8 mouse cellular contexts compared by ENCODE assay signal in genomic region chr9:35176124-35176659, GRCm38 (mm10). TPM values are rescaled to one million over a fixed set of nuclear protein-coding genes. Genes with fewer than 3 reads are reported as not detected.
DNase-seq lines count a peak whose midpoint lies in the region; ATAC-seq and TF ChIP-seq lines count a peak whose summit lies in the region.

No protein-coding gene starts in this region.

- peaks cover 4% of the 10 kb centered on the region for H3K4me1 ChIP-seq in lung, adult 2 months (ENCODE audit: control insufficient read depth, insufficient read depth, low read length)
- H3K4me1 ChIP-seq in embryonic facial prominence, embryonic 15.5 days: peaks cover 12% of the 10 kb centered on the region
- no peaks in the 10 kb centered on the region for H3K4me1 ChIP-seq in limb, embryonic 11.5 days (ENCODE audit: control insufficient read depth, insufficient read depth, low read length)
- peaks cover 14% of the 10 kb centered on the region for H3K4me1 ChIP-seq in neural tube, embryonic 15.5 days

- H3K9me3 ChIP-seq in embryonic facial prominence, embryonic 15.5 days (replicated peaks): no peaks in the 10 kb centered on the region
- no peaks in the 10 kb centered on the region for H3K9me3 ChIP-seq in limb, embryonic 11.5 days (ENCODE audit: control insufficient read depth, low read length)
- no peaks in the 10 kb centered on the region for H3K9me3 ChIP-seq in neural tube, embryonic 15.5 days (replicated peaks)

- H3K27me3 ChIP-seq in embryonic facial prominence, embryonic 15.5 days: no peaks in the 10 kb centered on the region
- no peaks in the 10 kb centered on the region for H3K27me3 ChIP-seq in limb, embryonic 11.5 days (ENCODE audit: control insufficient read depth, insufficient read depth, low read length)
- no peaks in the 10 kb centered on the region for H3K27me3 ChIP-seq in neural tube, embryonic 15.5 days (replicated peaks)

- TF ChIP-seq POLR2A in lung, adult 2 months (IDR thresholded peaks at IDR 0.05; ENCODE audit: borderline replicate concordance, extremely low read depth, low read depth, low read length): no peak

- peak overlapping the region; percentile 95; the same call in 1 of the 2 replicates for H3K27ac ChIP-seq in embryonic facial prominence, embryonic 15.5 days (replicated peaks)
- no peak overlapping the region; the same call in 1 of the 2 replicates for H3K27ac ChIP-seq in limb, embryonic 11.5 days (replicated peaks; ENCODE audit: low read depth, low read length)
- H3K27ac ChIP-seq in neural tube, embryonic 15.5 days (replicated peaks): peak overlapping the region; percentile 95

- no peak overlapping the region; the same call in 1 of the 2 replicates for H3K9ac ChIP-seq in embryonic facial prominence, embryonic 15.5 days
- no peak overlapping the region for H3K9ac ChIP-seq in limb, embryonic 11.5 days (ENCODE audit: low read length)
- peak overlapping the region; percentile 47 for H3K9ac ChIP-seq in neural tube, embryonic 15.5 days (replicated peaks)

- H3K36me3 ChIP-seq in embryonic facial prominence, embryonic 15.5 days: no peaks in the 10 kb centered on the region
- no peaks in the 10 kb centered on the region for H3K36me3 ChIP-seq in limb, embryonic 11.5 days (ENCODE audit: control insufficient read depth, insufficient read depth, low read length)
- H3K36me3 ChIP-seq in neural tube, embryonic 15.5 days: no peaks in the 10 kb centered on the region

- no peak for DNase-seq in lung, adult 2 months
- DNase-seq in lung, adult 18-20 months: no peak
- no peak for DNase-seq in limb, embryonic 11.5 days (ENCODE audit: low spot score)
- DNase-seq in spleen, postnatal 36 days (ENCODE audit: low spot score in 2 of 2): no peak
- no peak for DNase-seq in left cerebral cortex, adult 18-20 months (ENCODE audit: low spot score in 2 of 2)
- no peak for DNase-seq in thymus, adult 18-20 months

- peak overlapping the region; percentile 74 for H3K4me3 ChIP-seq in lung, adult 2 months (replicated peaks; ENCODE audit: extremely low read depth, low read depth, low read length)
- H3K4me3 ChIP-seq in embryonic facial prominence, embryonic 15.5 days (replicated peaks): peak overlapping the region; percentile 72
- H3K4me3 ChIP-seq in limb, embryonic 11.5 days (ENCODE audit: low read depth, low read length): peak overlapping the region; percentile 64; the same call in 1 of the 2 replicates
- H3K4me3 ChIP-seq in neural tube, embryonic 15.5 days (replicated peaks): peak overlapping the region; percentile 74

- no peak for ATAC-seq in embryonic facial prominence, embryonic 15.5 days (ENCODE audit: insufficient number of reproducible peaks, low FRiP score, low TSS enrichment, low read depth)
- ATAC-seq in limb, embryonic 11.5 days (ENCODE audit: insufficient number of reproducible peaks, low FRiP score, low TSS enrichment, low read depth): peak; percentile 27; the same call in 1 of the 2 replicates
- peak; percentile 40 for ATAC-seq in neural tube, embryonic 15.5 days (ENCODE audit: low FRiP score)

- no peak for TF ChIP-seq CTCF in lung, adult 2 months (IDR thresholded peaks at IDR 0.05; ENCODE audit: insufficient read depth, low read length)

- H3K4me2 ChIP-seq in embryonic facial prominence, embryonic 15.5 days (replicated peaks): peak overlapping the region; percentile 79
- H3K4me2 ChIP-seq in limb, embryonic 11.5 days (ENCODE audit: low read depth, severe bottlenecking): peak overlapping the region; percentile 58
- H3K4me2 ChIP-seq in neural tube, embryonic 15.5 days: peak overlapping the region; percentile 72

- WGBS in lung, adult 2 months: 41% methylated on average over 14 of the region's 14 CpGs
- WGBS in embryonic facial prominence, embryonic 15.5 days: 46% methylated on average over 14 of the region's 14 CpGs
- WGBS in limb, embryonic 11.5 days: 52% methylated on average over 14 of the region's 14 CpGs
- WGBS in neural tube, embryonic 15.5 days: 50% methylated on average over 14 of the region's 14 CpGs

RNA-seq across cellular contexts. Expression of gene Dcps, which starts 0.3 kb away (rescaled TPM):
- polyA plus RNA-seq in lung, adult 2 months (2012; rRNA removed): 27.7 and 31.2 TPM in 2 replicates
- 63.7 and 70.0 TPM in 2 replicates for polyA plus RNA-seq in embryonic facial prominence, embryonic 15.5 days (2015; fragmentation: Nextera tagmentation; extraction: Ambion mirVana)
- 87.7 and 90.3 TPM in 2 replicates for polyA plus RNA-seq in limb, embryonic 11.5 days (2014; fragmentation: Nextera tagmentation; extraction: Ambion mirVana)
- polyA plus RNA-seq in neural tube, embryonic 15.5 days (2015; fragmentation: Nextera tagmentation; extraction: Ambion mirVana): 69.1 and 73.7 TPM in 2 replicates
- total RNA-seq in left cerebral cortex, adult 18-20 months (2021): 10 to 100 TPM; 14.7 to 18.6 TPM

RNA-seq across cellular contexts. Expression of gene Srpr, which starts 23.8 kb away (rescaled TPM):
- 72.4 and 88.1 TPM in 2 replicates for polyA plus RNA-seq in lung, adult 2 months (2012; rRNA removed)
- polyA plus RNA-seq in embryonic facial prominence, embryonic 15.5 days (2015; fragmentation: Nextera tagmentation; extraction: Ambion mirVana): 145 and 157 TPM in 2 replicates
- 108 and 115 TPM in 2 replicates for polyA plus RNA-seq in limb, embryonic 11.5 days (2014; fragmentation: Nextera tagmentation; extraction: Ambion mirVana)
- polyA plus RNA-seq in neural tube, embryonic 15.5 days (2015; fragmentation: Nextera tagmentation; extraction: Ambion mirVana): 67.2 and 69.1 TPM in 2 replicates
- total RNA-seq in left cerebral cortex, adult 18-20 months (2021): 10 to 100 TPM; 65.5 to 68.8 TPM

RNA-seq across cellular contexts. Expression of gene Tirap, which starts 23.9 kb away (rescaled TPM):
- 19.9 and 20.8 TPM in 2 replicates for polyA plus RNA-seq in lung, adult 2 months (2012; rRNA removed)
- polyA plus RNA-seq in embryonic facial prominence, embryonic 15.5 days (2015; fragmentation: Nextera tagmentation; extraction: Ambion mirVana): 10.7 and 12.3 TPM in 2 replicates
- polyA plus RNA-seq in limb, embryonic 11.5 days (2014; fragmentation: Nextera tagmentation; extraction: Ambion mirVana): 18.1 and 19.1 TPM in 2 replicates
- polyA plus RNA-seq in neural tube, embryonic 15.5 days (2015; fragmentation: Nextera tagmentation; extraction: Ambion mirVana): 4.7 and 5.6 TPM in 2 replicates
- 1 to 10 TPM; 2.4 to 2.7 TPM for total RNA-seq in left cerebral cortex, adult 18-20 months (2021)

RNA-seq across cellular contexts. Expression of gene Foxred1, which starts 34.7 kb away (rescaled TPM):
- 12.4 and 18.3 TPM in 2 replicates for polyA plus RNA-seq in lung, adult 2 months (2012; rRNA removed)
- polyA plus RNA-seq in embryonic facial prominence, embryonic 15.5 days (2015; fragmentation: Nextera tagmentation; extraction: Ambion mirVana): 36.4 and 40.8 TPM in 2 replicates
- polyA plus RNA-seq in limb, embryonic 11.5 days (2014; fragmentation: Nextera tagmentation; extraction: Ambion mirVana): 35.7 and 39.8 TPM in 2 replicates
- 48.2 and 50.1 TPM in 2 replicates for polyA plus RNA-seq in neural tube, embryonic 15.5 days (2015; fragmentation: Nextera tagmentation; extraction: Ambion mirVana)
- 10 to 100 TPM; 29.7 to 36.0 TPM for total RNA-seq in left cerebral cortex, adult 18-20 months (2021)

RNA-seq across cellular contexts. Expression of gene St3gal4, which starts 57.1 kb away (rescaled TPM):
- 18.2 and 18.4 TPM in 2 replicates for polyA plus RNA-seq in lung, adult 2 months (2012; rRNA removed)
- 42.8 and 47.3 TPM in 2 replicates for polyA plus RNA-seq in embryonic facial prominence, embryonic 15.5 days (2015; fragmentation: Nextera tagmentation; extraction: Ambion mirVana)
- 23.8 and 25.6 TPM in 2 replicates for polyA plus RNA-seq in limb, embryonic 11.5 days (2014; fragmentation: Nextera tagmentation; extraction: Ambion mirVana)
- polyA plus RNA-seq in neural tube, embryonic 15.5 days (2015; fragmentation: Nextera tagmentation; extraction: Ambion mirVana): 11.4 and 15.6 TPM in 2 replicates
- 10 to 100 TPM; 26.7 to 29.7 TPM for total RNA-seq in left cerebral cortex, adult 18-20 months (2021)
